Mouse (Mus musculus) E14TG2a.4 (cell line): ENCODE results near the gene S1pr5.

Source experiments
- H3K27me3 ChIP-seq: 2 replicates; pipeline ENCODE4 v1.6.1; 2014; ENCODE audit warnings: low read length, control low read depth; ENCODE audit not compliant: insufficient read depth
- H3K36me3 ChIP-seq: 2 replicates; pipeline ENCODE4 v1.6.1; 2014; ENCODE audit warnings: low read length, control low read depth; ENCODE audit not compliant: insufficient read depth
- H3K4me1 ChIP-seq: replicated peaks from 2 replicates; pipeline ENCODE4 v1.6.1; 2014; ENCODE audit warnings: low read depth, low read length, control low read depth
- H3K4me3 ChIP-seq: replicated peaks from 2 replicates; pipeline ENCODE4 v1.5.1; 2014; ENCODE audit warnings: mild to moderate bottlenecking, low read length
- H3K9me3 ChIP-seq: 2 replicates; pipeline ENCODE4 v1.6.1; 2014; ENCODE audit warnings: low read length, control low read depth
- CTCF ChIP-seq: conservative IDR thresholded peaks from 2 replicates; pipeline ENCODE4 v1.5.1; 2014; ENCODE audit warnings: low read length
- NANOG ChIP-seq: IDR thresholded peaks from 2 replicates; pipeline ENCODE4 v1.6.1; 2014; ENCODE audit warnings: borderline replicate concordance, low read length, mixed read lengths
- POU5F1 ChIP-seq: IDR thresholded peaks from 2 replicates; pipeline ENCODE4 v1.6.1; 2014; ENCODE audit warnings: low read length, borderline replicate concordance

The S1pr5 gene

GRCm38 (mm10) chr9:21213617-21214190, 34.5 kb downstream of the S1pr5 start:
- Histone ChIP-seq H3K36me3 (peaks cover 11% of the 10 kb centered on the region), H3K9me3 (no peaks in the 10 kb centered on the region)

DNA sequence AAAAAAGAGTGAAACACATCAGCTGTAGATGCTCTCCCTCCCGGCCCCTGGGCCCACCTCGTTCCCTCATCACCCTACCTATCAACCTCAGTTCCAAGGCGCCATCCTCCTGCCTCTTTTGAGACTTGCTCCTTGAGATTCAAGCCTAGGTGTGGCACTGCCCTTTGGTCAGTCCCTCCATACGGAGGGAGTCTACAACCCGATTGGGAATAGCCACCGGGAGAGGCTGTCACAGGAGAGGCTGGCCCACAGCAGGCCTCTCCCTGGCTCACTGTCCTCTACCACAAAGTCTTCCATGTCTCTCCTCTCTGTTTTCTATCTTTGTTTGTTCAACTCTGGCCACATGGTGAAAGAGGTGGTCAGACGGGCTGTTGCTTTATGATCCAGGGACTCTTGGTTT, 36.6 kb downstream of the S1pr5 start:
- Histone ChIP-seq H3K9me3 (no peaks in the 10 kb centered on the region), H3K4me3 (no peak overlapping the region), H3K4me1 (peaks cover 60% of the 10 kb centered on the region), H3K27me3 (no peaks in the 10 kb centered on the region), H3K36me3 (peaks cover 25% of the 10 kb centered on the region)
- TF ChIP-seq NANOG: no peak
- TF ChIP-seq POU5F1: no peak
- no peak for TF ChIP-seq CTCF

More at GRCm38 (mm10) chr9:21213617-21214190, 34.5 kb downstream of the S1pr5 start:
- Histone ChIP-seq H3K4me3 (no peak overlapping the region), H3K27me3 (peaks cover 4% of the 10 kb centered on the region; the same call in 1 of the 2 replicates), H3K4me1 (peaks cover 50% of the 10 kb centered on the region)
- TF ChIP-seq CTCF: peak; percentile 92
- TF ChIP-seq POU5F1: no peak
- TF ChIP-seq NANOG: no peak

DNA sequence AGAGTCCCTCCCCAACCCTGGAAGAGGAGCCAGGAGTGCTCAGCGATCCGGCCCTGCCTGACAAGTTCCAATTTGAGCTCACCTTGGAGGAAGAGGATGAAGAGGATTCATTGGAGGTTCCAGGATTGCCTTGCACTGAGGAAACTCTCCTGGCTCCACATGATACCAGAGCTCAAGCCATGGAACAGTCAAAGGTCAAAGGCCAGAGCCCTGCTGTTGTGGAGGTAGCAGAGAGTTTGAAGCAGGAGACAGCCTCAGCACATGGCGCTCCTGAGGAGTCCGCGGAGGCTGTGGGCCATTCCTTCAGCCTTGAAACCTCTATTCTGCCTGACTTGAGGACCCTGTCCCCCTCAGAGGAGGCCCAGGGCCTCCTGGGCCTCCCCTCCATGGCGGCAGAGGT, 37.4 kb downstream of the S1pr5 start:
- TF ChIP-seq NANOG (no peak), POU5F1 (no peak), CTCF (no peak)
- Histone ChIP-seq H3K9me3 (no peaks in the 10 kb centered on the region), H3K27me3 (no peaks in the 10 kb centered on the region)

GRCm38 (mm10) chr9:21208626-21209025, 39.6 kb downstream of the S1pr5 start:
- TF ChIP-seq POU5F1: no peak
- TF ChIP-seq CTCF: no peak
- TF ChIP-seq NANOG: no peak

More for the DNA sequence above, 37.4 kb downstream of the S1pr5 start:
- Histone ChIP-seq H3K4me3 (peak overlapping the region; percentile 71), H3K4me1 (peaks cover 59% of the 10 kb centered on the region), H3K36me3 (peaks cover 31% of the 10 kb centered on the region)

GRCm38 (mm10) chr9:21206848-21207247, 41.4 kb downstream of the S1pr5 start:
- H3K36me3 ChIP-seq: peaks cover 33% of the 10 kb centered on the region
- TF ChIP-seq NANOG (no peak), CTCF (no peak), POU5F1 (no peak)
- peaks cover 79% of the 10 kb centered on the region for H3K4me1 ChIP-seq
- no peaks in the 10 kb centered on the region for H3K27me3 ChIP-seq
- no peaks in the 10 kb centered on the region for H3K9me3 ChIP-seq
- H3K4me3 ChIP-seq: no peak overlapping the region

More at GRCm38 (mm10) chr9:21208626-21209025, 39.6 kb downstream of the S1pr5 start:
- Histone ChIP-seq H3K27me3 (no peaks in the 10 kb centered on the region), H3K36me3 (peaks cover 36% of the 10 kb centered on the region), H3K4me1 (peaks cover 74% of the 10 kb centered on the region), H3K4me3 (no peak overlapping the region), H3K9me3 (no peaks in the 10 kb centered on the region)

DNA sequence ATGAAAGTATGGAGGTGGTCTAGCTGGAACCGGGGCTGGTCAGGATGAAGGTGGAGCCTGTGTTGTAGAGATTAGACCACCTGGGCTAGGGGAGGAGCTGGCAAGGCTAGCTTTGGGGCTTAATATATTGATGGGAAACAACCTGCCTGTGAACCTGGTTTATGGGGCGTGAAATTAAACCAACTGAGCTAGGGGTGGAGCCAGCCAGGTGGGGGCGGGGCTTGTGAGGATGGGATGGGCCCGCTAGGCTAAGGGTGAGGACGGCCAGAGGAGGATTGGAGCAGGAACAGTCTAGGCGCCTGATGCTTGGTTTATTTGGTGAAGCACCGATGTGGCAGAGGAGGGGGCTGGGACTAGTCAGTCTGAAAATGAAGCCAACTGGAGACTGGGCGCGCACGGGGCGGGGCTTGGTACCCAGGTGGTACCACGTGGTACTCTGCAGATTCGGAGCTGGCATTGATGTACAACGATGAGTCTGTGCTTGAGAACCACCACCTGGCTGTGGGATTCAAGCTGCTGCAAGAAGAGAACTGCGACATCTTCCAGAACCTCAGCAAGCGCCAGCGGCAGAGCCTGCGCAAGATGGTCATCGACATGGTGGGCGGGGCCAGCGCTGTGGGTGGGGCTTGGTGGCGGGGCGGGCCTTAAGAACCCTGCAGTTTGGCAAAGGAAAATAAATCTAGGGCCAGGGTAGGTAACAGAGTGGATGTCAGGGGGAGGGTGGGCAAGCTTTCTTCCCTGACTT, 43.5 kb downstream of the S1pr5 start:
- H3K36me3 ChIP-seq: peaks cover 43% of the 10 kb centered on the region
- no peaks in the 10 kb centered on the region for H3K27me3 ChIP-seq
- TF ChIP-seq NANOG: no peak
- no peak for TF ChIP-seq POU5F1
- TF ChIP-seq CTCF: no peak
- H3K9me3 ChIP-seq: no peaks in the 10 kb centered on the region
- H3K4me1 ChIP-seq: peaks cover 79% of the 10 kb centered on the region
- peak overlapping the region; percentile 86 for H3K4me3 ChIP-seq

DNA sequence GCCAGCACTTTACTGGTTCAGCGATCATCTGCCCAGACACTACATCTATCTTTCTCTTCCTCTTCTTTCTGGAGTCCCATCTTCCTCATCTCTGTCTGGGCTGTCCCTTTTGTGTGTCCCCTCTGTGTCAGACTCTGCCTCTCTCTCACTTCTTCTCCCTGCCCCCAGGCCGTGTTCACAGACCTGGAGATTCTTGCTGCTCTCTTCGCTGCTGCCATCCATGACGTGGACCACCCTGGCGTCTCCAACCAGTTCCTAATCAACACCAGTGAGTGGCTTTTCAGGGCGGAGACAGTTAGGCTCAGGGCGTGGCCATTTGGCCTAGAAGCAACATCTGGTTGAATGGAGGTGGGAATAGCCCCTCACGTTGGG, 44.1 kb downstream of the S1pr5 start:
- Histone ChIP-seq H3K4me1 (peaks cover 76% of the 10 kb centered on the region), H3K36me3 (peaks cover 43% of the 10 kb centered on the region), H3K27me3 (no peaks in the 10 kb centered on the region), H3K9me3 (no peaks in the 10 kb centered on the region), H3K4me3 (peak overlapping the region; percentile 86)
- TF ChIP-seq CTCF: no peak
- no peak for TF ChIP-seq POU5F1
- no peak for TF ChIP-seq NANOG

GRCm38 (mm10) chr9:21198960-21199359, 49.3 kb downstream of the S1pr5 start:
- Histone ChIP-seq H3K36me3 (peaks cover 22% of the 10 kb centered on the region), H3K4me3 (no peak overlapping the region), H3K27me3 (no peaks in the 10 kb centered on the region), H3K9me3 (no peaks in the 10 kb centered on the region), H3K4me1 (peaks cover 79% of the 10 kb centered on the region)
- TF ChIP-seq CTCF: no peak
- TF ChIP-seq NANOG: no peak
- no peak for TF ChIP-seq POU5F1
